Mouse (Mus musculus) embryo, embryonic 11.5 days (tissue): Measurements from ENCODE around the gene Mrgprg.

ENCODE experiments used
- DNase-seq: peaks from one replicate; pipeline ENCODE4 v3.0.0-alpha.2; 2012; ENCODE audit warnings: low read depth, low spot score

Gene Mrgprg

GRCm38 (mm10) chr7:143755357-143756124 lies 11.3 kb downstream of the Mrgprg start:
- DNase-seq, result no peak

- DNase-seq, result peak; percentile 43
Measured at GRCm38 (mm10) chr7:143753990-143754715, 12.6 kb downstream of the Mrgprg start.

- DNase-seq, result no peak
Measured at GRCm38 (mm10) chr7:143752606-143753005, 14.2 kb downstream of the Mrgprg start.

- DNase-seq, result no peak
Measured at GRCm38 (mm10) chr7:143752056-143752455, 14.7 kb downstream of the Mrgprg start.

GRCm38 (mm10) chr7:143751380-143751779 lies 15.4 kb downstream of the Mrgprg start:
- no peak for DNase-seq

- DNase-seq, result no peak
Measured at GRCm38 (mm10) chr7:143749045-143749444, 17.7 kb downstream of the Mrgprg start.

- peak; percentile 81 for DNase-seq
Measured at GRCm38 (mm10) chr7:143748041-143748868, 18.5 kb downstream of the Mrgprg start.

GRCm38 (mm10) chr7:143740653-143741052 lies 26.1 kb downstream of the Mrgprg start:
- DNase-seq, result no peak

- DNase-seq, result peak; percentile 75
Measured at GRCm38 (mm10) chr7:143739511-143740461, 27.0 kb downstream of the Mrgprg start.

GRCm38 (mm10) chr7:143738601-143739006 lies 28.2 kb downstream of the Mrgprg start:
- DNase-seq, result no peak

GRCm38 (mm10) chr7:143738194-143738593 lies 28.6 kb downstream of the Mrgprg start:
- DNase-seq, result no peak

GRCm38 (mm10) chr7:143733746-143734145 lies 33.0 kb downstream of the Mrgprg start:
- no peak for DNase-seq

- no peak for DNase-seq
Measured at GRCm38 (mm10) chr7:143729886-143730285, 36.9 kb downstream of the Mrgprg start.

GRCm38 (mm10) chr7:143726396-143726795 lies 40.4 kb downstream of the Mrgprg start:
- DNase-seq, result no peak

GRCm38 (mm10) chr7:143723841-143724240 lies 43.0 kb downstream of the Mrgprg start:
- DNase-seq, result no peak

GRCm38 (mm10) chr7:143722646-143723045 lies 44.1 kb downstream of the Mrgprg start:
- no peak for DNase-seq

- DNase-seq, result no peak
Measured at GRCm38 (mm10) chr7:143717811-143718210, 49.0 kb downstream of the Mrgprg start.
